Mouse (Mus musculus): ENCODE measurements at regions not wholly inside any gene's neighbourhood (a gene's known extent, or its start where the extent isn't known, plus 50 kb on each side); places are given as distances from the start of the nearest gene placed in this dataset.

DNA sequence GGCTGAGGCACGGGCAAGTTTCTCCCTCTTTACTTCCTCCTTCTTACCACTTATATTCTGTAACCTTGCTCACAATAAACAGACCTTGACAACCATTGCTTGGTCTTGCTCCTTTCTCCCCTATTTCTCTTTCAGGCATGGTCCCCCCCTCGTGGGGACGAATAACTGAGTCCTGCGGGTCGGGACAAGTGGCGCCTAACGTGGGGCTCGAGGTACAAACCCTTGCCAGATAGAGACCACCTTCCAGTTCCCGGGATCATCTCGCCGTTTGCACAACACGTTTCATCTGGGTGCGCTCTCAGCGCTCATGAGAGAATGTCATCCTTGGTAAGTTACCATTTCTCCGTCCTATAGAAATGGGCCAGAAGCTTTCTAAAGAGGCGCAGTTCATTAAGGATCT is 79.6 kb upstream of the Foxn3 start:
- Histone ChIP-seq H3K27me3 (ENCODE audit: control insufficient read depth, insufficient read depth, low read length) (no peaks in the 10 kb centered on the region), H3K27ac (replicated peaks; ENCODE audit: low read depth, low read length) (no peak overlapping the region), H3K9me3 (replicated peaks; ENCODE audit: control insufficient read depth, low read length) (peaks cover 6% of the 10 kb centered on the region), H3K9ac (replicated peaks; ENCODE audit: low read length) (no peak overlapping the region), H3K36me3 (replicated peaks; ENCODE audit: control insufficient read depth, insufficient read depth, low read depth, low read length) (no peaks in the 10 kb centered on the region), H3K4me1 (ENCODE audit: control insufficient read depth, insufficient read depth, low read length) (no peaks in the 10 kb centered on the region), H3K4me3 (ENCODE audit: low read depth, low read length) (no peak overlapping the region), H3K4me2 (ENCODE audit: low read depth, low read length) (no peak overlapping the region)
- 96% methylated on average over 16 of the region's 16 CpGs for WGBS
- DNase-seq (ENCODE audit: low spot score) (no peak), ATAC-seq (replicated peaks; ENCODE audit: insufficient number of reproducible peaks, low FRiP score, low TSS enrichment, low read depth) (no peak)

DNA sequence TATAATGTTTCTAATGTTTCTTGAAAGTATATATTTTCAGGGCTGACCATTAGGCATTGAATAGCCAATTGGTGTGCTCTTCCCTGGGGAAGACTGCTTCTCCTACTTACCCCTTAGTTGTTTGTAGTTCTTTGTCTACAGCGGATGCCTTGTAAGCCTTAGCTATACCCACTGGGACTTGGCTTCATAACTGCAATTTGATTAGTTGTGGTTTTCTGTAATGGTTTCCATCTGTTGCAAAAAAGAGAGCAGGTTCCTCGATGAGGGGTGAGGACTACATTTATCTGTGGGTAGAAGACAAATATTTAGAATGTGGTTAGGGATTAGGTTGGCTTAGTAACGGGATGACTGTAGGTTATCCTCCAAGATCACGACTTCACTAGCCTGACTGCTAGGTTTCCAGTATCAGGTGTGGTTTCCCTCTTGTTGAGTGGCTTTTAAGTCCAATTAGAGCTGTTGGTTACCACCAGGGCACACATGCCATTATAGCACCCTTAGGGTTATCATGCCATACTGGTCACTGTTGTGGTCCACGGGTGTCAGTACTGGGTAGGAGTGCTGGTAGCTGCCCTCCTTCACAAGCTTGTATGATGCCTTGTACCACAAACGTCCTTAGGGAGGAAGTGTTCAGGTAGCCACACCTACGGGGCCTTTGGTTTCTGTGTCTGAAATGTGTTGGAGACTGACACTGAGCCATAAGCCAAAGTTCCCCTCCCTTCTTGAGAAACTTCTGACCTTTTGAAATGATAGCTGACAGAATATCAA is 78.9 kb upstream of the Foxn3 start:
- no peak overlapping the region for H3K4me2 ChIP-seq (ENCODE audit: low read depth, low read length)
- H3K27ac ChIP-seq (replicated peaks; ENCODE audit: low read depth, low read length) = no peak overlapping the region
- no peaks in the 10 kb centered on the region for H3K4me1 ChIP-seq (ENCODE audit: control insufficient read depth, insufficient read depth, low read length)
- H3K9me3 ChIP-seq (replicated peaks; ENCODE audit: control insufficient read depth, low read length) = peaks cover 6% of the 10 kb centered on the region
- ATAC-seq (replicated peaks; ENCODE audit: insufficient number of reproducible peaks, low FRiP score, low TSS enrichment, low read depth) = no peak
- H3K36me3 ChIP-seq (replicated peaks; ENCODE audit: control insufficient read depth, insufficient read depth, low read depth, low read length) = no peaks in the 10 kb centered on the region
- H3K9ac ChIP-seq (replicated peaks; ENCODE audit: low read length) = no peak overlapping the region
- H3K4me3 ChIP-seq (ENCODE audit: low read depth, low read length) = no peak overlapping the region
- 63% methylated on average over 7 of the region's 7 CpGs for WGBS
- DNase-seq (ENCODE audit: low spot score) = peak; percentile 56
- H3K27me3 ChIP-seq (ENCODE audit: control insufficient read depth, insufficient read depth, low read length) = no peaks in the 10 kb centered on the region

DNA sequence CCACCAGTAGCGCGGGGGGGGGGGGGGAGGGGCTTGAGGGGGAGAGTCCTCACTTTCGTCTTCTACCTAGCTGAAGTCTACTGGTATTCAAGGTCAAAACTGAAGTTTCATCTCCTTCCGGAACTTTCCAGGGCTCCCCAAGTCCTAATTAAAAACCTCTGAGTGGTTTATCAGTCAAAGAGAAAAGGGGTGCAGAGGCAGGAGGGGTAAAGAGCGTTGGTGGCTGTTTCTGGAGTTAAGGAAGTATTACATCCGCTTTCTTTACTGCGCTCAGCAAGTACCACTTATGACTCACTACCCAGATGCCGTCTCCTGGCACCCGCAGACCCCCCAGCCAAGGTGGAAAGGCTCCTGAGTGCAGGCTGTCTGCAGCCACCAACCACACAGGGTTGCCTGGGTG is 77.9 kb upstream of the Foxn3 start:
- Histone ChIP-seq H3K9ac (replicated peaks; ENCODE audit: low read length) (no peak overlapping the region), H3K27me3 (ENCODE audit: control insufficient read depth, insufficient read depth, low read length) (no peaks in the 10 kb centered on the region), H3K4me2 (ENCODE audit: low read depth, low read length) (peak overlapping the region; percentile 38), H3K4me1 (ENCODE audit: control insufficient read depth, insufficient read depth, low read length) (no peaks in the 10 kb centered on the region), H3K4me3 (ENCODE audit: low read depth, low read length) (peak overlapping the region; percentile 7; the same call in 1 of the 2 replicates), H3K36me3 (replicated peaks; ENCODE audit: control insufficient read depth, insufficient read depth, low read depth, low read length) (no peaks in the 10 kb centered on the region), H3K9me3 (replicated peaks; ENCODE audit: control insufficient read depth, low read length) (peaks cover 6% of the 10 kb centered on the region), H3K27ac (replicated peaks; ENCODE audit: low read depth, low read length) (no peak overlapping the region)
- DNase-seq (ENCODE audit: low spot score) (no peak), ATAC-seq (replicated peaks; ENCODE audit: insufficient number of reproducible peaks, low FRiP score, low TSS enrichment, low read depth) (no peak)
- WGBS = 38% methylated on average over 7 of the region's 9 CpGs

DNA sequence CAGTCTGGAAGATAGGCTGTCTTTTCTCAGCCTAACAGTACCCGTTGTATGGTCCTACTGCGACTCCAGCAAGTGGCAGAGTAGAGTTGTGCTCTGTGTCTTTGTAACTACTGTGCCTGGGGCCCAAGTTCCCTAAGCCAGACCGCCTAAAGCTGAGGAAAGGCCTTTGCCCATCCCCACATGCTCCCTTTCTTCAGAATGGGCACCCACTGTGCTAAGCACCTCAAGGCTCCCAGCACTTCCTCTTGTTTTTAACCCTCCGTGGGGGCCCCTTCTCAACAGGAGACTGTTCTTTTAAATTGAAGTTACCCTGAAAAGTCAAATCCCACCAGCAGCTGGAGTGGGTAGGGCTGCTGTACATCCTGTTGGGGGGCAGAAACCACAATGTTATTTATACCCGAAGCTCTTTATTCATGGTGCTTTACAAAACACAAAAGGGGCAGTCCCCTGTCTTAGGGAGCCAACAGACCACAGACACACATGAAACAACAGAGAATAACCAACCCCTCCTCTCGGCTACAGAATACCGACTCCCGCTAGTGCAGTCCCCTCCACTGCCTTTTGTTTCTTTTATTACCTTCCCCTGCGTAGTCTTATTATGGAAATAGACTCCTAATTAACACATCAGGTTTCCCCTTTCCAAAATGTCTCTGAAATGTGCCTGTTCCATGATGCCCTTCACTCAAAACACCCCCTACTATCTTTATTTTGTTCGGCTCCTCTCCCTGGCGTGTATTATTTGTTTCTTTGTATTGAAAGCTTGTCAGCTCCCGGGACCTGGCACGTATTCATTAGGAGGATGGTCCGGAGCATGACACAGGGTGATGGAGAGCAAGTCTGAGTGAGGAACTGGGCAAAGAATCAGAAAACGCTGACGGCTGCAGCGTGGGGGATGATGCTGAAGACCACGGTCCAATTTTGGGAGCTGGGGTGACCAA is 77.1 kb upstream of the Foxn3 start:
- peak; percentile 32 for ATAC-seq (replicated peaks; ENCODE audit: insufficient number of reproducible peaks, low FRiP score, low TSS enrichment, low read depth)
- Histone ChIP-seq H3K27me3 (ENCODE audit: control insufficient read depth, insufficient read depth, low read length) (no peaks in the 10 kb centered on the region), H3K36me3 (replicated peaks; ENCODE audit: control insufficient read depth, insufficient read depth, low read depth, low read length) (no peaks in the 10 kb centered on the region), H3K4me1 (ENCODE audit: control insufficient read depth, insufficient read depth, low read length) (no peaks in the 10 kb centered on the region), H3K27ac (replicated peaks; ENCODE audit: low read depth, low read length) (no peak overlapping the region), H3K9ac (replicated peaks; ENCODE audit: low read length) (no peak overlapping the region), H3K9me3 (replicated peaks; ENCODE audit: control insufficient read depth, low read length) (peaks cover 6% of the 10 kb centered on the region), H3K4me3 (ENCODE audit: low read depth, low read length) (peak overlapping the region; percentile 7; the same call in 1 of the 2 replicates), H3K4me2 (ENCODE audit: low read depth, low read length) (peak overlapping the region; percentile 38)
- peak; percentile 21 for DNase-seq (ENCODE audit: low spot score)
- WGBS = 9% methylated on average over 18 of the region's 18 CpGs

DNA sequence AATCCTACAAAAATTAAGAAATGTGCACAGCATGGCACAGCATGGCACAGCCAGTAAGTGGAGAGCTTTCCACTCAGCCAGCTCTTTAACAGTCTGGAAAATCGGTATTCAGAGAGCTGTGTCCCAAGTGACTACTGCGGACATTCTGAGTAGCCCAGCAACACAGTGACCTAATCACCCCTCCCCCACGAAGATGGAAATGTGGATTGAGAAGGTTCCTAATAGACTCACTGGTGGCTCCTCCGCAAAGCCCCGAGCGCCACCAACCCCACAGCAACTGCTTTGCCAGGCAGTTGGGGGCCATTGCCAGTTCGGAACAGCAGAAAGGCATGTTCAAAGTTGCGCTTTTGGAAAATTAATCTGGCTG is 76.4 kb upstream of the Foxn3 start:
- WGBS = 16% methylated on average over 8 of the region's 8 CpGs
- Histone ChIP-seq H3K4me1 (ENCODE audit: control insufficient read depth, insufficient read depth, low read length) (no peaks in the 10 kb centered on the region), H3K27me3 (ENCODE audit: control insufficient read depth, insufficient read depth, low read length) (no peaks in the 10 kb centered on the region), H3K4me2 (ENCODE audit: low read depth, low read length) (no peak overlapping the region), H3K4me3 (ENCODE audit: low read depth, low read length) (no peak overlapping the region), H3K36me3 (replicated peaks; ENCODE audit: control insufficient read depth, insufficient read depth, low read depth, low read length) (no peaks in the 10 kb centered on the region), H3K9me3 (replicated peaks; ENCODE audit: control insufficient read depth, low read length) (peaks cover 6% of the 10 kb centered on the region; the same call in 1 of the 2 replicates), H3K27ac (replicated peaks; ENCODE audit: low read depth, low read length) (no peak overlapping the region), H3K9ac (replicated peaks; ENCODE audit: low read length) (no peak overlapping the region)
- DNase-seq (ENCODE audit: low spot score) (peak; percentile 47), ATAC-seq (replicated peaks; ENCODE audit: insufficient number of reproducible peaks, low FRiP score, low TSS enrichment, low read depth) (peak; percentile 69; the same call in 1 of the 2 replicates)

DNA sequence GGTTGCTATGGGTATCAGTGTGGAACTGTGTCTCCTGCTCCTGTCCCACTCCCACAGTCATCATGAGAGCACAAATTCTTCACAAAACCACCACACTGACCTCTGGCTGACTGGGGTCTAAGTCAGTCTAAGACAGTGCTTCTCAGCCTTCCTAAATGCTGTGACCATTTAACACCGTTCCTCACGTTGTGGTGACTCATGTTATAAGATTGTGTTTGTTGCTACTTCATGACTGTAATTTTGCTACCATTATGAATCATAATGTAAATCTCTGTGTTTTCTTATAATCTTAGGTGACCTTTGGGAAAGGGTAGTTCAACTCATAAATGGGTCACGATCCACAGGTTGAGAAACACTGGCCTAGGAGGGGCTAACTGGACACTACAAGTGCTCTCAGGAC is 75.7 kb upstream of the Foxn3 start:
- Histone ChIP-seq H3K4me3 (ENCODE audit: low read depth, low read length) (no peak overlapping the region), H3K4me2 (ENCODE audit: low read depth, low read length) (no peak overlapping the region), H3K27ac (replicated peaks; ENCODE audit: low read depth, low read length) (no peak overlapping the region), H3K9ac (replicated peaks; ENCODE audit: low read length) (no peak overlapping the region), H3K9me3 (replicated peaks; ENCODE audit: control insufficient read depth, low read length) (peaks cover 3% of the 10 kb centered on the region; the same call in 1 of the 2 replicates), H3K27me3 (ENCODE audit: control insufficient read depth, insufficient read depth, low read length) (no peaks in the 10 kb centered on the region), H3K36me3 (replicated peaks; ENCODE audit: control insufficient read depth, insufficient read depth, low read depth, low read length) (no peaks in the 10 kb centered on the region), H3K4me1 (ENCODE audit: control insufficient read depth, insufficient read depth, low read length) (no peaks in the 10 kb centered on the region)
- no peak for DNase-seq (ENCODE audit: low spot score)
- 93% methylated on average over 3 of the region's 3 CpGs for WGBS
- ATAC-seq (replicated peaks; ENCODE audit: insufficient number of reproducible peaks, low FRiP score, low TSS enrichment, low read depth) = no peak

DNA sequence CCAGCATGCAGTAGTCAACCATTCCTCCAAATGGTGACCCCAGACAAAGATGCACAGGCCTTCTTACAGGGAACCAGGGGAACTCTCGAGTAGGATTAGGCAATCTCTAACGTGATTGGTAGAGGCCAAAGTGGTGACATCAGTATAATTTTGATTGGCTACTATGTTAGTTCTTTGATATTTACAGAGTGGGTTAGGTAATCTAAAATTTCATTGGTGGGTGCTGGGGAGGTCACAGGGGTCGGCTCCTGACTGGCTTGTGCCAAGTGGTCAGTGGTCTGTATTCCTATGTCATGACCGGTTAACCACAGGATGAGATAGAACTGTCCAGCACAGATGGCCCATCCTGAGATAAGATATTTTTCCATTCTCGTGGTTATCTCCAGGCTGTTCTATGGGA is 74.6 kb upstream of the Foxn3 start:
- Histone ChIP-seq H3K9me3 (replicated peaks; ENCODE audit: control insufficient read depth, low read length) (no peaks in the 10 kb centered on the region), H3K27me3 (ENCODE audit: control insufficient read depth, insufficient read depth, low read length) (no peaks in the 10 kb centered on the region), H3K4me3 (ENCODE audit: low read depth, low read length) (no peak overlapping the region), H3K36me3 (replicated peaks; ENCODE audit: control insufficient read depth, insufficient read depth, low read depth, low read length) (no peaks in the 10 kb centered on the region), H3K4me2 (ENCODE audit: low read depth, low read length) (no peak overlapping the region), H3K27ac (replicated peaks; ENCODE audit: low read depth, low read length) (no peak overlapping the region), H3K4me1 (ENCODE audit: control insufficient read depth, insufficient read depth, low read length) (no peaks in the 10 kb centered on the region), H3K9ac (replicated peaks; ENCODE audit: low read length) (no peak overlapping the region)
- 87% methylated on average over 5 of the region's 5 CpGs for WGBS
- ATAC-seq (replicated peaks; ENCODE audit: insufficient number of reproducible peaks, low FRiP score, low TSS enrichment, low read depth) (no peak), DNase-seq (ENCODE audit: low spot score) (no peak)

DNA sequence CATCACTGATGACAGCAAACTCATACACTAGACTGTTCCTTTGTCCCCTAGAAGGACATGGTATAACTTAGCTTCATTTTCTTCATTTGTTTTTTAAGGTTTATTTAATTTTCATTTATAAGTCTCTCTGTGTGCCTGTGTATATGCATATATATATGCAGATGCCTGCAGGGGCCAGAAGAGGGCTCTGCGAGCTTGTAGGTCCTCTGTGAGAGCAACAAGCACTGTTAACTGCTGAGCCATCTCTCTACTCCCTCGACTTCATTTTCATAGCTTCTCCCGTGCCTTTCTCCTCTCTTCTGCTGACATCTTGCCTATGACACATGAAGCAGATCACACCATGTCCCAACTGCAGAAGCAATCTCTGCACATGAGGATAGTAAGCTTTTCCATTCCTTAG is 72.9 kb upstream of the Foxn3 start:
- no peak overlapping the region for H3K9ac ChIP-seq (replicated peaks; ENCODE audit: low read length)
- 88% methylated on average over 3 of the region's 3 CpGs for WGBS
- ATAC-seq (replicated peaks; ENCODE audit: insufficient number of reproducible peaks, low FRiP score, low TSS enrichment, low read depth) (no peak), DNase-seq (ENCODE audit: low spot score) (no peak)
- H3K4me3 ChIP-seq (ENCODE audit: low read depth, low read length) = no peak overlapping the region
- H3K4me1 ChIP-seq (ENCODE audit: control insufficient read depth, insufficient read depth, low read length) = no peaks in the 10 kb centered on the region
- no peaks in the 10 kb centered on the region for H3K36me3 ChIP-seq (replicated peaks; ENCODE audit: control insufficient read depth, insufficient read depth, low read depth, low read length)
- H3K9me3 ChIP-seq (replicated peaks; ENCODE audit: control insufficient read depth, low read length) = no peaks in the 10 kb centered on the region
- H3K4me2 ChIP-seq (ENCODE audit: low read depth, low read length) = no peak overlapping the region
- H3K27ac ChIP-seq (replicated peaks; ENCODE audit: low read depth, low read length) = no peak overlapping the region
- H3K27me3 ChIP-seq (ENCODE audit: control insufficient read depth, insufficient read depth, low read length) = no peaks in the 10 kb centered on the region
